Mouse (Mus musculus) intestine, postnatal 0 days (tissue): Measurements from ENCODE around the gene 4931428F04Rik. TPM values are rescaled to one million over a fixed set of nuclear protein-coding genes. Genes with fewer than 3 reads are reported as not detected.

Source experiments
- ATAC-seq: fragments of 200-750 bp; cut with Nextera tagmentation; 2 replicates; pipeline ENCODE4 v1.8.0; 2017; ENCODE audit warnings: mild to moderate bottlenecking, moderate TSS enrichment, moderate library complexity
- H3K27ac ChIP-seq: fragments of 300-500 bp; sonication (generic); 2 replicates; pipeline ENCODE4 v1.5.1; 2014; ENCODE audit warnings: mild to moderate bottlenecking, low read depth, low read length, moderate library complexity
- H3K27me3 ChIP-seq: fragments of 300-500 bp; sonication (generic); replicated peaks from 2 replicates; pipeline ENCODE4 v1.6.1; 2014; ENCODE audit warnings: low read length, mixed read lengths; ENCODE audit not compliant: control insufficient read depth, insufficient read depth
- H3K36me3 ChIP-seq: fragments of 300-500 bp; sonication (generic); 2 replicates; pipeline ENCODE4 v1.6.1; 2014; ENCODE audit warnings: mild to moderate bottlenecking, moderate library complexity; ENCODE audit not compliant: control insufficient read depth, insufficient read depth
- H3K4me1 ChIP-seq: fragments of 300-500 bp; sonication (generic); replicated peaks from 2 replicates; pipeline ENCODE4 v1.6.1; 2014; ENCODE audit warnings: antibody characterized with exemption, low read length, mixed read lengths; ENCODE audit not compliant: control insufficient read depth, insufficient read depth
- H3K4me2 ChIP-seq: fragments of 300-500 bp; sonication (generic); replicated peaks from 2 replicates; pipeline ENCODE4 v1.6.1; 2014; ENCODE audit warnings: low read depth, mild to moderate bottlenecking, moderate library complexity
- H3K4me3 ChIP-seq: fragments of 300-500 bp; sonication (generic); 2 replicates; pipeline ENCODE4 v1.5.1; 2014; ENCODE audit warnings: low read depth, low read length
- H3K9ac ChIP-seq: fragments of 300-500 bp; sonication (generic); 2 replicates; pipeline ENCODE4 v1.6.1; 2014; ENCODE audit warnings: mild to moderate bottlenecking, low read depth, low read length
- H3K9me3 ChIP-seq: fragments of 300-500 bp; sonication (generic); 2 replicates; pipeline ENCODE4 v1.6.1; 2016; ENCODE audit warnings: mixed run types; ENCODE audit not compliant: control insufficient read depth
- CTCF ChIP-seq: sonication (generic); IDR thresholded peaks from 2 replicates; pipeline ENCODE4 v1.5.1; 2016; ENCODE audit warnings: low read depth, mild to moderate bottlenecking, control low read depth, antibody characterized with exemption, moderate library complexity
- WGBS: fragments of 180-500 bp; shearing (Covaris S2); extraction: QIAGEN DNeasy Blood & Tissue Kit; methylation state at CpG from one replicate; pipeline ENCODE4 v1.1.7; 2014; 5-methylcytosine and 5-hydroxymethylcytosine counted together
- polyA plus RNA-seq: library from polyadenylated mRNA; unstranded; fragments of >200 nt; fragmentation: Nextera tagmentation; extraction: Ambion mirVana; gene quantifications from 2 replicates; pipeline ENCODE4 v1.2.1, GENCODE M21; 2015

The 4931428F04Rik gene
- polyA plus RNA-seq, 1 experiment from 2014 or later: 1.5 TPM

- H3K4me1 ChIP-seq: peaks cover 3% of the 10 kb centered on the region; the same call in 1 of the 2 replicates
- no peaks in the 10 kb centered on the region for H3K27me3 ChIP-seq
- no peak overlapping the region for H3K9ac ChIP-seq
- no peaks in the 10 kb centered on the region for H3K9me3 ChIP-seq
- no peak overlapping the region; the same call in 1 of the 2 replicates for H3K4me2 ChIP-seq
- H3K36me3 ChIP-seq: peaks cover 45% of the 10 kb centered on the region
- ATAC-seq: no peak
- H3K27ac ChIP-seq: no peak overlapping the region
- TF ChIP-seq CTCF: no peak
- H3K4me3 ChIP-seq: no peak overlapping the region
- WGBS: 60% methylated on average over 10 of the region's 10 CpGs
Observed at GRCm38 (mm10) chr8:105252680-105253537, 36.8 kb downstream of the 4931428F04Rik start.

- ATAC-seq: no peak
- H3K9ac ChIP-seq: no peak overlapping the region
- no peak overlapping the region for H3K4me2 ChIP-seq
- H3K36me3 ChIP-seq: peaks cover 54% of the 10 kb centered on the region
- 93% methylated on average over 6 of the region's 6 CpGs for WGBS
- H3K27me3 ChIP-seq: no peaks in the 10 kb centered on the region
- H3K4me3 ChIP-seq: no peak overlapping the region
- H3K9me3 ChIP-seq: no peaks in the 10 kb centered on the region
- H3K27ac ChIP-seq: no peak overlapping the region
- TF ChIP-seq CTCF: no peak
- peaks cover 3% of the 10 kb centered on the region; the same call in 1 of the 2 replicates for H3K4me1 ChIP-seq
Observed at GRCm38 (mm10) chr8:105251954-105252353, 37.7 kb downstream of the 4931428F04Rik start.

GRCm38 (mm10) chr8:105241016-105241415 lies 48.6 kb downstream of the 4931428F04Rik start:
- Histone ChIP-seq H3K36me3 (peaks cover 52% of the 10 kb centered on the region), H3K9ac (no peak overlapping the region), H3K4me1 (no peaks in the 10 kb centered on the region), H3K27me3 (no peaks in the 10 kb centered on the region), H3K4me3 (no peak overlapping the region), H3K4me2 (no peak overlapping the region), H3K27ac (no peak overlapping the region), H3K9me3 (no peaks in the 10 kb centered on the region)
- WGBS: 97% methylated on average over 7 of the region's 7 CpGs
- TF ChIP-seq CTCF: no peak
- no peak for ATAC-seq

GRCm38 (mm10) chr8:105237442-105238142 lies 52.1 kb downstream of the 4931428F04Rik start:
- Histone ChIP-seq H3K27ac (no peak overlapping the region), H3K4me2 (no peak overlapping the region), H3K27me3 (no peaks in the 10 kb centered on the region), H3K4me3 (no peak overlapping the region), H3K4me1 (no peaks in the 10 kb centered on the region), H3K9ac (no peak overlapping the region), H3K9me3 (no peaks in the 10 kb centered on the region), H3K36me3 (peaks cover 47% of the 10 kb centered on the region)
- TF ChIP-seq CTCF: no peak
- 83% methylated on average over 14 of the region's 14 CpGs for WGBS
- ATAC-seq: no peak

GRCm38 (mm10) chr8:105235206-105235605 lies 54.5 kb downstream of the 4931428F04Rik start:
- no peak overlapping the region for H3K4me3 ChIP-seq
- ATAC-seq: 0 out of 2 replicates have a peak, but pooled peaks have one; percentile 51
- H3K27ac ChIP-seq: no peak overlapping the region
- H3K4me2 ChIP-seq: no peak overlapping the region
- H3K36me3 ChIP-seq: peaks cover 27% of the 10 kb centered on the region
- no peaks in the 10 kb centered on the region for H3K4me1 ChIP-seq
- H3K9ac ChIP-seq: no peak overlapping the region
- WGBS: 67% methylated on average over 1 of the region's 1 CpGs
- TF ChIP-seq CTCF: no peak
- H3K27me3 ChIP-seq: no peaks in the 10 kb centered on the region
- no peaks in the 10 kb centered on the region for H3K9me3 ChIP-seq
